Mouse (Mus musculus) hindbrain, embryonic 11.5 days (tissue): ENCODE results near the gene Sema3a. TPM values are rescaled to one million over a fixed set of nuclear protein-coding genes. Genes with fewer than 3 reads are reported as not detected.
A peak's percentile ranks its signal among the peaks of the same experiment; 100 is the strongest.

Source experiments
- ATAC-seq: fragments of 200-750 bp; cut with Nextera tagmentation; 2 replicates; pipeline ENCODE4 v1.8.0; 2017; ENCODE audit warnings: mild to moderate bottlenecking, moderate TSS enrichment, moderate library complexity; ENCODE audit not compliant: low FRiP score
- DNase-seq: peaks from one replicate; pipeline ENCODE4 v3.0.0-alpha.2; 2015; ENCODE audit warnings: low spot score
- H3K27ac ChIP-seq: fragments of 300-500 bp; sonication (generic); 2 replicates; pipeline ENCODE4 v1.5.1; 2014; ENCODE audit warnings: mild to moderate bottlenecking, low read depth, low read length
- H3K27me3 ChIP-seq: fragments of 300-500 bp; sonication (generic); 2 replicates; pipeline ENCODE4 v1.6.1; 2014; ENCODE audit warnings: mild to moderate bottlenecking, low read length, moderate library complexity, mixed read lengths; ENCODE audit not compliant: control insufficient read depth, insufficient read depth
- H3K36me3 ChIP-seq: fragments of 300-500 bp; sonication (generic); 2 replicates; pipeline ENCODE4 v1.6.1; 2014; ENCODE audit warnings: mild to moderate bottlenecking, low read length, moderate library complexity, mixed read lengths; ENCODE audit not compliant: control insufficient read depth, insufficient read depth
- H3K4me1 ChIP-seq: fragments of 300-500 bp; sonication (generic); replicated peaks from 2 replicates; pipeline ENCODE4 v1.6.1; 2014; ENCODE audit warnings: low read length, mixed read lengths; ENCODE audit not compliant: control insufficient read depth, insufficient read depth
- H3K4me2 ChIP-seq: fragments of 300-500 bp; sonication (generic); replicated peaks from 2 replicates; pipeline ENCODE4 v1.6.1; 2014; ENCODE audit warnings: mild to moderate bottlenecking, low read depth, low read length
- H3K4me3 ChIP-seq: fragments of 300-500 bp; sonication (generic); 2 replicates; pipeline ENCODE4 v1.5.1; 2014; ENCODE audit warnings: low read depth, low read length
- H3K9ac ChIP-seq: fragments of 300-500 bp; sonication (generic); 2 replicates; pipeline ENCODE4 v1.6.1; 2014; ENCODE audit warnings: low read depth, low read length
- H3K9me3 ChIP-seq: fragments of 300-500 bp; sonication (generic); 2 replicates; pipeline ENCODE4 v1.6.1; 2016; ENCODE audit warnings: low read length; ENCODE audit not compliant: control insufficient read depth
- WGBS: fragments of 180-500 bp; shearing (Covaris S2); extraction: QIAGEN DNeasy Blood & Tissue Kit; methylation state at CpG from one replicate; pipeline ENCODE4 v1.1.7; 2014; 5-methylcytosine and 5-hydroxymethylcytosine counted together
- polyA plus RNA-seq: library from polyadenylated mRNA; unstranded; fragments of >200 nt; fragmentation: Nextera tagmentation; extraction: Ambion mirVana; gene quantifications from 2 replicates; pipeline ENCODE4 v1.2.1, GENCODE M21; 2014

Sema3a gene
- polyA plus RNA-seq, 1 experiment from 2014 or later, result 28.8 TPM

GRCm38 (mm10) chr5:13527037-13527464 lies 401.8 kb downstream of the Sema3a start:
- H3K27ac ChIP-seq, result no peak overlapping the region
- no peak overlapping the region for H3K9ac ChIP-seq
- H3K27me3 ChIP-seq, result no peaks in the 10 kb centered on the region; the same call in 1 of the 2 replicates
- 18% methylated on average over 7 of the region's 7 CpGs for WGBS
- H3K4me2 ChIP-seq, result no peak overlapping the region
- H3K4me1 ChIP-seq, result no peaks in the 10 kb centered on the region; the same call in 1 of the 2 replicates
- ATAC-seq, result no peak
- no peak overlapping the region for H3K4me3 ChIP-seq
- no peaks in the 10 kb centered on the region for H3K9me3 ChIP-seq
- H3K36me3 ChIP-seq, result no peaks in the 10 kb centered on the region
- DNase-seq, result peak; percentile 22

GRCm38 (mm10) chr5:13529226-13529625 lies 404.0 kb downstream of the Sema3a start:
- Histone ChIP-seq H3K4me3 (no peak overlapping the region), H3K4me2 (no peak overlapping the region), H3K9ac (no peak overlapping the region), H3K36me3 (no peaks in the 10 kb centered on the region), H3K27ac (no peak overlapping the region), H3K9me3 (no peaks in the 10 kb centered on the region), H3K4me1 (no peaks in the 10 kb centered on the region; the same call in 1 of the 2 replicates), H3K27me3 (no peaks in the 10 kb centered on the region; the same call in 1 of the 2 replicates)
- 4% methylated on average over 4 of the region's 4 CpGs for WGBS
- peak; percentile 60 for DNase-seq
- peak; percentile 97 for ATAC-seq

GRCm38 (mm10) chr5:13547472-13548209 lies 422.4 kb downstream of the Sema3a start:
- no peak overlapping the region for H3K4me2 ChIP-seq

GRCm38 (mm10) chr5:13548210-13548554 lies 423.0 kb downstream of the Sema3a start:
- ATAC-seq, result no peak
- H3K36me3 ChIP-seq, result no peaks in the 10 kb centered on the region
- no peak overlapping the region for H3K4me3 ChIP-seq
- H3K27ac ChIP-seq, result no peak overlapping the region
- 54% methylated on average over 1 of the region's 1 CpGs for WGBS
- no peak for DNase-seq
- no peaks in the 10 kb centered on the region for H3K27me3 ChIP-seq
- no peak overlapping the region for H3K4me2 ChIP-seq
- no peak overlapping the region for H3K9ac ChIP-seq
- H3K9me3 ChIP-seq, result no peaks in the 10 kb centered on the region
- H3K4me1 ChIP-seq, result no peaks in the 10 kb centered on the region

More at GRCm38 (mm10) chr5:13547472-13548209, 422.4 kb downstream of the Sema3a start:
- H3K4me3 ChIP-seq, result no peak overlapping the region
- H3K27ac ChIP-seq, result peak overlapping the region; percentile 14; the same call in 1 of the 2 replicates
- no peaks in the 10 kb centered on the region for H3K9me3 ChIP-seq
- peak; percentile 39 for DNase-seq
- H3K4me1 ChIP-seq, result no peaks in the 10 kb centered on the region
- H3K27me3 ChIP-seq, result no peaks in the 10 kb centered on the region
- ATAC-seq, result peak; percentile 64
- WGBS, result 6% methylated on average over 2 of the region's 2 CpGs
- H3K9ac ChIP-seq, result no peak overlapping the region
- H3K36me3 ChIP-seq, result no peaks in the 10 kb centered on the region

GRCm38 (mm10) chr5:13549080-13549479 lies 423.9 kb downstream of the Sema3a start:
- no peaks in the 10 kb centered on the region for H3K27me3 ChIP-seq
- H3K4me1 ChIP-seq, result no peaks in the 10 kb centered on the region
- DNase-seq, result no peak
- no peaks in the 10 kb centered on the region for H3K36me3 ChIP-seq
- no peak for ATAC-seq
- H3K4me2 ChIP-seq, result no peak overlapping the region
- no peak overlapping the region for H3K27ac ChIP-seq
- 87% methylated on average over 5 of the region's 5 CpGs for WGBS
- H3K9ac ChIP-seq, result no peak overlapping the region
- H3K9me3 ChIP-seq, result no peaks in the 10 kb centered on the region
- no peak overlapping the region for H3K4me3 ChIP-seq

GRCm38 (mm10) chr5:13550953-13551352 lies 425.7 kb downstream of the Sema3a start:
- no peak for ATAC-seq

GRCm38 (mm10) chr5:13557257-13557656 lies 432.0 kb downstream of the Sema3a start:
- WGBS, result 42% methylated on average over 4 of the region's 4 CpGs
- no peak for ATAC-seq

More at GRCm38 (mm10) chr5:13550953-13551352, 425.7 kb downstream of the Sema3a start:
- Histone ChIP-seq H3K27me3 (no peaks in the 10 kb centered on the region), H3K9me3 (no peaks in the 10 kb centered on the region), H3K36me3 (no peaks in the 10 kb centered on the region), H3K27ac (no peak overlapping the region), H3K4me1 (no peaks in the 10 kb centered on the region), H3K4me2 (no peak overlapping the region), H3K9ac (no peak overlapping the region), H3K4me3 (no peak overlapping the region)
- 86% methylated on average over 1 of the region's 1 CpGs for WGBS
- DNase-seq, result no peak

GRCm38 (mm10) chr5:13573867-13574266 lies 448.7 kb downstream of the Sema3a start:
- WGBS, result 79% methylated on average over 3 of the region's 3 CpGs
- H3K4me1 ChIP-seq, result no peaks in the 10 kb centered on the region
- H3K9me3 ChIP-seq, result no peaks in the 10 kb centered on the region
- no peaks in the 10 kb centered on the region for H3K27me3 ChIP-seq
- no peak overlapping the region for H3K9ac ChIP-seq
- H3K4me2 ChIP-seq, result no peak overlapping the region
- DNase-seq (no peak), ATAC-seq (no peak)
- no peak overlapping the region for H3K4me3 ChIP-seq
- H3K36me3 ChIP-seq, result no peaks in the 10 kb centered on the region
- H3K27ac ChIP-seq, result no peak overlapping the region

More at GRCm38 (mm10) chr5:13557257-13557656, 432.0 kb downstream of the Sema3a start:
- Histone ChIP-seq H3K9ac (no peak overlapping the region), H3K9me3 (no peaks in the 10 kb centered on the region), H3K27ac (no peak overlapping the region), H3K36me3 (no peaks in the 10 kb centered on the region), H3K4me3 (no peak overlapping the region), H3K27me3 (no peaks in the 10 kb centered on the region), H3K4me2 (no peak overlapping the region), H3K4me1 (no peaks in the 10 kb centered on the region)
- DNase-seq, result no peak

- Histone ChIP-seq H3K9me3 (no peaks in the 10 kb centered on the region), H3K27ac (no peak overlapping the region), H3K9ac (no peak overlapping the region), H3K4me2 (no peak overlapping the region), H3K27me3 (no peaks in the 10 kb centered on the region), H3K36me3 (no peaks in the 10 kb centered on the region), H3K4me1 (no peaks in the 10 kb centered on the region), H3K4me3 (no peak overlapping the region)
- WGBS, result 51% methylated on average over 2 of the region's 2 CpGs
- ATAC-seq, result no peak
- no peak for DNase-seq
Observed at GRCm38 (mm10) chr5:13579123-13579522, 453.9 kb downstream of the Sema3a start.
